Mouse (Mus musculus): ENCODE data around the gene Rptor.

GRCm38 (mm10) chr11:119623800-119624199 lies 21.1 kb downstream of the Rptor start:
- TF ChIP-seq CTCF (IDR thresholded peaks at IDR 0.05 in 2 of 3, conservative IDR thresholded peaks at IDR 0.05 in 1 of 3; ENCODE audit: control insufficient read depth in 1 of 3, insufficient read depth in 1 of 3, low read depth in 2 of 3, low read length in 3 of 3, poor library complexity in 1 of 3, severe bottlenecking in 1 of 3): no peak
- no peak for TF ChIP-seq EP300 (IDR thresholded peaks at IDR 0.05; ENCODE audit: low read depth in 1 of 2, low read length in 2 of 2)
- no peak for TF ChIP-seq ELF1 (IDR thresholded peaks at IDR 0.05; ENCODE audit: low read depth, low read length)
- no peak for TF ChIP-seq POLR2A (IDR thresholded peaks at IDR 0.05; ENCODE audit: control insufficient read depth in 1 of 2, insufficient read depth in 1 of 2, low read depth in 1 of 2, low read length in 2 of 2, poor library complexity in 1 of 2)
- no peak for TF ChIP-seq BHLHE40 (IDR thresholded peaks at IDR 0.05; ENCODE audit: borderline replicate concordance, low read depth, low read length)
- no peak for TF ChIP-seq ZNF384 (IDR thresholded peaks at IDR 0.05; ENCODE audit: low read depth, low read length)
- no peak for TF ChIP-seq CHD1 (IDR thresholded peaks at IDR 0.05; ENCODE audit: low read depth, low read length)
- no peak for TF ChIP-seq ZC3H11A (IDR thresholded peaks at IDR 0.05; ENCODE audit: low read depth, low read length)
- TF ChIP-seq TBP (IDR thresholded peaks at IDR 0.05; ENCODE audit: low read depth, low read length): no peak
- no peak for TF ChIP-seq MAFK (IDR thresholded peaks at IDR 0.05; ENCODE audit: borderline replicate concordance, low read depth, low read length)
- no peak for TF ChIP-seq GATA1 (IDR thresholded peaks at IDR 0.05; ENCODE audit: low read depth, low read length)
- TF ChIP-seq MAZ (IDR thresholded peaks at IDR 0.05; ENCODE audit: low read depth, low read length): no peak
- TF ChIP-seq USF1 (IDR thresholded peaks at IDR 0.05; ENCODE audit: low read depth, low read length): no peak
- TF ChIP-seq SMC3 (IDR thresholded peaks at IDR 0.05; ENCODE audit: low read depth, low read length): no peak

Data from MEL (cell line).